Mouse (Mus musculus) limb, embryonic 11.5 days (tissue): ENCODE data around the gene Cd79a. TPM values are rescaled to one million over a fixed set of nuclear protein-coding genes. Genes with fewer than 3 reads are reported as not detected.
A peak's percentile ranks its signal among the peaks of the same experiment; 100 is the strongest.

Experiments used
- ATAC-seq: fragments of 200-750 bp; cut with Nextera tagmentation; 2 replicates; pipeline ENCODE4 v1.8.0; 2017; ENCODE audit warnings: low read depth; ENCODE audit not compliant: insufficient number of reproducible peaks, low FRiP score, low TSS enrichment
- DNase-seq: peaks from one replicate; pipeline ENCODE4 v3.0.0-alpha.2; 2015; ENCODE audit warnings: low spot score
- H3K27ac ChIP-seq: fragments of 300-500 bp; sonication (generic); replicated peaks from 2 replicates; pipeline ENCODE4 v1.5.1; 2014; ENCODE audit warnings: low read depth, mild to moderate bottlenecking, low read length
- H3K27me3 ChIP-seq: fragments of 300-500 bp; sonication (generic); 2 replicates; pipeline ENCODE4 v1.6.1; 2014; ENCODE audit warnings: mild to moderate bottlenecking, low read length, mixed read lengths; ENCODE audit not compliant: control insufficient read depth, insufficient read depth
- H3K36me3 ChIP-seq: fragments of 300-500 bp; sonication (generic); 2 replicates; pipeline ENCODE4 v1.6.1; 2014; ENCODE audit warnings: mild to moderate bottlenecking, low read length, moderate library complexity, mixed read lengths; ENCODE audit not compliant: control insufficient read depth, insufficient read depth
- H3K4me1 ChIP-seq: fragments of 300-500 bp; sonication (generic); 2 replicates; pipeline ENCODE4 v1.6.1; 2014; ENCODE audit warnings: low read length, mixed read lengths; ENCODE audit not compliant: control insufficient read depth, insufficient read depth
- H3K4me2 ChIP-seq: fragments of 300-500 bp; sonication (generic); 2 replicates; pipeline ENCODE4 v1.6.1; 2014; ENCODE audit warnings: low read depth, mild to moderate bottlenecking, moderate library complexity; ENCODE audit not compliant: severe bottlenecking
- H3K4me3 ChIP-seq: fragments of 300-500 bp; sonication (generic); 2 replicates; pipeline ENCODE4 v1.5.1; 2014; ENCODE audit warnings: low read depth, low read length
- H3K9ac ChIP-seq: fragments of 300-500 bp; sonication (generic); 2 replicates; pipeline ENCODE4 v1.6.1; 2014; ENCODE audit warnings: mild to moderate bottlenecking, low read length
- H3K9me3 ChIP-seq: fragments of 300-500 bp; sonication (generic); 2 replicates; pipeline ENCODE4 v1.6.1; 2016; ENCODE audit warnings: low read length; ENCODE audit not compliant: control insufficient read depth
- WGBS: fragments of 180-500 bp; shearing (Covaris S2); extraction: QIAGEN DNeasy Blood & Tissue Kit; methylation state at CpG from one replicate; pipeline ENCODE4 v1.1.7; 2014; 5-methylcytosine and 5-hydroxymethylcytosine counted together
- polyA plus RNA-seq: library from polyadenylated mRNA; unstranded; fragments of >200 nt; fragmentation: Nextera tagmentation; extraction: Ambion mirVana; gene quantifications from 2 replicates; pipeline ENCODE4 v1.2.1, GENCODE M21; 2014

Gene Cd79a
- 0.30 and 0.56 TPM in 2 replicates for polyA plus RNA-seq

- Histone ChIP-seq H3K27ac (no peak within 1 kb of the TSS), H3K36me3 (no peaks in the 10 kb centered on the region), H3K4me1 (0 out of 2 replicates have a peak, but pooled peaks cover 1% of the 10 kb centered on the region), H3K9ac (no peak within 1 kb of the TSS), H3K4me3 (no peak within 1 kb of the TSS), H3K4me2 (no peak within 1 kb of the TSS), H3K9me3 (no peaks in the 10 kb centered on the region), H3K27me3 (no peaks in the 10 kb centered on the region)
- ATAC-seq (no peak), DNase-seq (no peak)
- 64% methylated on average over 12 of the region's 12 CpGs for WGBS
Measured at GRCm38 (mm10) chr7:24897224-24897623, at the start of gene Cd79a. TSS of gene Cd79a (plus strand) at chr7:24897381.

- WGBS: 17% methylated on average over 5 of the region's 5 CpGs
- no peak overlapping the region for H3K9ac ChIP-seq
- ATAC-seq: no peak
- H3K9me3 ChIP-seq: no peaks in the 10 kb centered on the region
- peaks cover 5% of the 10 kb centered on the region; the same call in 1 of the 2 replicates for H3K4me1 ChIP-seq
- H3K36me3 ChIP-seq: no peaks in the 10 kb centered on the region
- H3K4me3 ChIP-seq: no peak overlapping the region
- no peak overlapping the region for H3K27ac ChIP-seq
- peak; percentile 29 for DNase-seq
- no peaks in the 10 kb centered on the region for H3K27me3 ChIP-seq
- H3K4me2 ChIP-seq: no peak overlapping the region
Measured at GRCm38 (mm10) chr7:24850162-24850561, 47.0 kb upstream of the Cd79a start.

GRCm38 (mm10) chr7:24850899-24851303 lies 46.3 kb upstream of the Cd79a start:
- DNase-seq (peak; percentile 35), ATAC-seq (no peak)
- H3K9ac ChIP-seq: no peak overlapping the region
- peaks cover 5% of the 10 kb centered on the region; the same call in 1 of the 2 replicates for H3K4me1 ChIP-seq
- no peaks in the 10 kb centered on the region for H3K9me3 ChIP-seq
- 39% methylated on average over 6 of the region's 6 CpGs for WGBS
- H3K4me2 ChIP-seq: no peak overlapping the region
- H3K27ac ChIP-seq: no peak overlapping the region
- H3K27me3 ChIP-seq: no peaks in the 10 kb centered on the region
- no peak overlapping the region for H3K4me3 ChIP-seq
- no peaks in the 10 kb centered on the region for H3K36me3 ChIP-seq

GRCm38 (mm10) chr7:24851596-24852325 lies 45.4 kb upstream of the Cd79a start:
- no peak for DNase-seq
- no peaks in the 10 kb centered on the region for H3K36me3 ChIP-seq
- ATAC-seq: no peak
- H3K9ac ChIP-seq: no peak overlapping the region
- H3K27me3 ChIP-seq: no peaks in the 10 kb centered on the region
- no peaks in the 10 kb centered on the region for H3K9me3 ChIP-seq
- H3K4me1 ChIP-seq: peaks cover 5% of the 10 kb centered on the region; the same call in 1 of the 2 replicates
- H3K4me3 ChIP-seq: no peak overlapping the region
- no peak overlapping the region for H3K27ac ChIP-seq
- no peak overlapping the region for H3K4me2 ChIP-seq
- WGBS: 83% methylated on average over 5 of the region's 5 CpGs

- peaks cover 5% of the 10 kb centered on the region; the same call in 1 of the 2 replicates for H3K4me1 ChIP-seq
- ATAC-seq (no peak), DNase-seq (no peak)
- H3K9me3 ChIP-seq: no peaks in the 10 kb centered on the region
- H3K27ac ChIP-seq: no peak overlapping the region
- 79% methylated on average over 8 of the region's 8 CpGs for WGBS
- H3K27me3 ChIP-seq: no peaks in the 10 kb centered on the region
- H3K36me3 ChIP-seq: no peaks in the 10 kb centered on the region
- no peak overlapping the region for H3K4me3 ChIP-seq
- H3K4me2 ChIP-seq: no peak overlapping the region
- no peak overlapping the region for H3K9ac ChIP-seq
Measured at GRCm38 (mm10) chr7:24852557-24853232, 44.5 kb upstream of the Cd79a start.

- DNase-seq (no peak), ATAC-seq (no peak)
- Histone ChIP-seq H3K4me1 (peaks cover 5% of the 10 kb centered on the region; the same call in 1 of the 2 replicates), H3K36me3 (no peaks in the 10 kb centered on the region), H3K27me3 (no peaks in the 10 kb centered on the region), H3K4me3 (no peak overlapping the region), H3K9ac (no peak overlapping the region), H3K27ac (no peak overlapping the region), H3K4me2 (no peak overlapping the region), H3K9me3 (no peaks in the 10 kb centered on the region)
Measured at GRCm38 (mm10) chr7:24853233-24853563, 44.0 kb upstream of the Cd79a start.

GRCm38 (mm10) chr7:24853695-24854094 lies 43.5 kb upstream of the Cd79a start:
- no peaks in the 10 kb centered on the region for H3K9me3 ChIP-seq
- H3K27ac ChIP-seq: no peak overlapping the region
- peaks cover 5% of the 10 kb centered on the region; the same call in 1 of the 2 replicates for H3K4me1 ChIP-seq
- H3K4me3 ChIP-seq: no peak overlapping the region
- DNase-seq: peak; percentile 28
- no peak overlapping the region for H3K4me2 ChIP-seq
- H3K9ac ChIP-seq: no peak overlapping the region; the same call in 1 of the 2 replicates
- ATAC-seq: no peak
- H3K27me3 ChIP-seq: no peaks in the 10 kb centered on the region
- WGBS: 32% methylated on average over 7 of the region's 7 CpGs
- no peaks in the 10 kb centered on the region for H3K36me3 ChIP-seq

- DNase-seq: no peak
Measured at GRCm38 (mm10) chr7:24856460-24857120, 40.6 kb upstream of the Cd79a start.

More at GRCm38 (mm10) chr7:24856460-24857120, 40.6 kb upstream of the Cd79a start:
- Histone ChIP-seq H3K4me1 (peaks cover 5% of the 10 kb centered on the region; the same call in 1 of the 2 replicates), H3K9me3 (no peaks in the 10 kb centered on the region), H3K27me3 (no peaks in the 10 kb centered on the region), H3K4me3 (no peak overlapping the region), H3K9ac (no peak overlapping the region), H3K27ac (no peak overlapping the region), H3K36me3 (no peaks in the 10 kb centered on the region), H3K4me2 (no peak overlapping the region)
- WGBS: 56% methylated on average over 6 of the region's 6 CpGs
- no peak for ATAC-seq
